Mouse (Mus musculus) lung, embryonic 14.5 days (tissue): Measurements from ENCODE around the gene Rarres1. TPM values are rescaled to one million over a fixed set of nuclear protein-coding genes. Genes with fewer than 3 reads are reported as not detected.

Experiments used
- ATAC-seq: fragments of 200-750 bp; cut with Nextera tagmentation; 2 replicates; pipeline ENCODE4 v1.8.0; 2017; ENCODE audit warnings: mild to moderate bottlenecking, moderate TSS enrichment, moderate library complexity; ENCODE audit not compliant: insufficient read depth
- DNase-seq: peaks from one replicate; pipeline ENCODE4 v3.0.0-alpha.2; 2015
- H3K27ac ChIP-seq: fragments of 300-500 bp; sonication (generic); 2 replicates; pipeline ENCODE4 v1.5.1; 2014; ENCODE audit warnings: low read depth, mild to moderate bottlenecking, moderate library complexity
- H3K27me3 ChIP-seq: fragments of 300-500 bp; sonication (generic); 2 replicates; pipeline ENCODE4 v1.6.1; 2014; ENCODE audit warnings: low read length, control low read depth; ENCODE audit not compliant: insufficient read depth
- H3K36me3 ChIP-seq: fragments of 300-500 bp; sonication (generic); 2 replicates; pipeline ENCODE4 v1.6.1; 2014; ENCODE audit warnings: control low read depth; ENCODE audit not compliant: insufficient read depth
- H3K4me1 ChIP-seq: fragments of 300-500 bp; sonication (generic); 2 replicates; pipeline ENCODE4 v1.6.1; 2014; ENCODE audit warnings: antibody characterized with exemption, control low read depth; ENCODE audit not compliant: insufficient read depth
- H3K4me2 ChIP-seq: fragments of 300-500 bp; sonication (generic); 2 replicates; pipeline ENCODE4 v1.6.1; 2014; ENCODE audit warnings: mild to moderate bottlenecking
- H3K4me3 ChIP-seq: fragments of 300-500 bp; sonication (generic); 2 replicates; pipeline ENCODE4 v1.5.1; 2014; ENCODE audit warnings: low read depth, low read length
- H3K9ac ChIP-seq: fragments of 300-500 bp; sonication (generic); 2 replicates; pipeline ENCODE4 v1.6.1; 2014
- H3K9me3 ChIP-seq: fragments of 300-500 bp; sonication (generic); 2 replicates; pipeline ENCODE4 v1.6.1; 2016; ENCODE audit warnings: low read depth, low read length, control low read depth
- CTCF ChIP-seq: IDR thresholded peaks from 2 replicates; pipeline ENCODE4 v1.5.1; 2016; ENCODE audit warnings: antibody characterized with exemption, low read depth
- WGBS: fragments of 180-500 bp; shearing (Covaris S2); extraction: QIAGEN DNeasy Blood & Tissue Kit; methylation state at CpG from one replicate; pipeline ENCODE4 v1.1.7; 2014; 5-methylcytosine and 5-hydroxymethylcytosine counted together
- polyA plus RNA-seq: library from polyadenylated mRNA; unstranded; fragments of >200 nt; fragmentation: Nextera tagmentation; extraction: Ambion mirVana; gene quantifications from 2 replicates; pipeline ENCODE4 v1.2.1, GENCODE M21; 2014

The Rarres1 gene
- polyA plus RNA-seq, 1 experiment from 2014 or later = 5.1 TPM

- H3K4me3 ChIP-seq = no peak overlapping the region
- no peak overlapping the region for H3K4me2 ChIP-seq
- 63% methylated on average over 4 of the region's 4 CpGs for WGBS
- TF ChIP-seq CTCF = no peak
- H3K4me1 ChIP-seq = no peaks in the 10 kb centered on the region
- H3K9me3 ChIP-seq = no peaks in the 10 kb centered on the region
- H3K27me3 ChIP-seq = no peaks in the 10 kb centered on the region
- ATAC-seq (no peak; the same call in 1 of the 2 replicates), DNase-seq (no peak)
- no peak overlapping the region for H3K9ac ChIP-seq
- H3K27ac ChIP-seq = no peak overlapping the region
- peaks cover 42% of the 10 kb centered on the region for H3K36me3 ChIP-seq
These were observed 43.8 kb downstream of the Rarres1 start for GRCm38 (mm10) chr3:67471408-67472127.

- DNase-seq = no peak
- Histone ChIP-seq H3K27me3 (no peaks in the 10 kb centered on the region), H3K9ac (no peak overlapping the region), H3K36me3 (peaks cover 22% of the 10 kb centered on the region), H3K27ac (no peak overlapping the region), H3K9me3 (no peaks in the 10 kb centered on the region), H3K4me3 (no peak overlapping the region), H3K4me2 (no peak overlapping the region), H3K4me1 (no peaks in the 10 kb centered on the region)
- ATAC-seq = no peak
- WGBS = 88% methylated on average over 2 of the region's 2 CpGs
- no peak for TF ChIP-seq CTCF
These were observed 48.0 kb downstream of the Rarres1 start for GRCm38 (mm10) chr3:67467281-67467680.

- Histone ChIP-seq H3K9me3 (no peaks in the 10 kb centered on the region), H3K4me2 (no peak overlapping the region), H3K4me3 (no peak overlapping the region), H3K36me3 (peaks cover 18% of the 10 kb centered on the region), H3K27me3 (no peaks in the 10 kb centered on the region), H3K27ac (no peak overlapping the region), H3K4me1 (no peaks in the 10 kb centered on the region), H3K9ac (no peak overlapping the region)
- TF ChIP-seq CTCF = no peak
- ATAC-seq (no peak), DNase-seq (no peak)
- 90% methylated on average over 5 of the region's 5 CpGs for WGBS
These were observed 48.7 kb downstream of the Rarres1 start for GRCm38 (mm10) chr3:67466576-67466975.

- Histone ChIP-seq H3K4me1 (no peaks in the 10 kb centered on the region), H3K27ac (peak within 1 kb of the TSS; percentile 89), H3K4me2 (peak within 1 kb of the TSS; percentile 79), H3K9me3 (no peaks in the 10 kb centered on the region), H3K9ac (peak within 1 kb of the TSS; percentile 62), H3K4me3 (peak within 1 kb of the TSS; percentile 53), H3K36me3 (peaks cover 28% of the 10 kb centered on the region), H3K27me3 (no peaks in the 10 kb centered on the region)
- DNase-seq (peak; percentile 82), ATAC-seq (peak; percentile 91)
- WGBS = under 1% methylated on average over 43 of the region's 43 CpGs
- peak; percentile 66 for TF ChIP-seq CTCF
These were observed 51.6 kb downstream of the Rarres1 start, which contains the start of gene Lxn for GRCm38 (mm10) chr3:67463450-67464372. Lxn (minus strand) TSS chr3:67463926.

DNA sequence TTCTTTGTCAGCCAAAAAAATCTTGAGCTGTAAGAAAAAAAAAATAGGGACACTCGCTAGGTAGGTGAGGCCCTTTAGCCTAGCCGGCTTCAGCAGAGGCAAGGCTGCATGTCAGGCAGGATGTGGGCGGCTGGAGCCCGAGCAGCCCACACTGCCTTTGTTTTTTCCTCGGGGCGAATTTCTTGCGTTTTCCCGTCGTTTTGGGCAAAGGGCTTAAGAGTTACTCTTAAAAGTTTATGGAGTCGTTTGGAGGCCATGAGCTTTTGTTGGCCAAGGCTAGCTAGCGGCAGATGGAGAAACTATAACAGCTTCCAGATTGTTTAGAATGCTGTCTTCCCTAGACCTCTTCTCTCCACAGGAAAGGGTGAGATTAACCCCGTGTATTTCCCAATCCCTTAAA, 52.3 kb downstream of the Rarres1 start:
- WGBS = under 1% methylated on average over 12 of the region's 12 CpGs
- H3K9me3 ChIP-seq = no peaks in the 10 kb centered on the region
- H3K27ac ChIP-seq = peak overlapping the region; percentile 89
- peak overlapping the region; percentile 53 for H3K4me3 ChIP-seq
- no peak for TF ChIP-seq CTCF
- no peaks in the 10 kb centered on the region for H3K4me1 ChIP-seq
- ATAC-seq (peak; percentile 74), DNase-seq (peak; percentile 64)
- no peaks in the 10 kb centered on the region for H3K27me3 ChIP-seq
- peak overlapping the region; percentile 62 for H3K9ac ChIP-seq
- peaks cover 29% of the 10 kb centered on the region for H3K36me3 ChIP-seq
- H3K4me2 ChIP-seq = peak overlapping the region; percentile 79

GRCm38 (mm10) chr3:67462578-67462977, 52.7 kb downstream of the Rarres1 start:
- 14% methylated on average over 10 of the region's 10 CpGs for WGBS
- no peak overlapping the region for H3K27ac ChIP-seq

DNA sequence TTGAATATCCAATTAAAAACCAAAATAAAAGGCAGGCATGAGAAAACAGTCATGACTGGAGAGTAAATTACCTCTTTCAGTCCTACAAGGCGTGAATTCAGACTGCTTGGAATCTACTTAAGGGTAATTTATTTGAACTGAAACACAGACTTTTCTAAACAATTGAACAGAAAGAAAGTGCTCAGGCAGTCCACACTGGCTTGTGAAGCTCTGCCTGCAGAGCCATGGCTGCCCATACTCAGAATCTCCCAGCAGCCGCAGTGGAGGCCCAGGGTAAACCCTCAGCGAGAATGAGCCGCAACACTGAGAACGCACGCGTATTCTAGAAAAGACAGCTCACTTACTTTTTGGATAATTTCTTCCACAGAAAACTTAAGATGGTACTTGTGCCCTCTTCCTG, 53.3 kb downstream of the Rarres1 start:
- Histone ChIP-seq H3K36me3 (peaks cover 32% of the 10 kb centered on the region), H3K4me3 (peak overlapping the region; percentile 53; the same call in 1 of the 2 replicates), H3K4me2 (peak overlapping the region; percentile 79), H3K9ac (no peak overlapping the region), H3K27ac (no peak overlapping the region), H3K9me3 (no peaks in the 10 kb centered on the region), H3K27me3 (no peaks in the 10 kb centered on the region), H3K4me1 (no peaks in the 10 kb centered on the region)
- 62% methylated on average over 7 of the region's 7 CpGs for WGBS
- no peak for ATAC-seq
- DNase-seq = peak; percentile 17
- TF ChIP-seq CTCF = no peak

More at GRCm38 (mm10) chr3:67462578-67462977, 52.7 kb downstream of the Rarres1 start:
- Histone ChIP-seq H3K4me3 (peak overlapping the region; percentile 53), H3K4me1 (no peaks in the 10 kb centered on the region), H3K27me3 (no peaks in the 10 kb centered on the region), H3K9me3 (no peaks in the 10 kb centered on the region), H3K36me3 (peaks cover 28% of the 10 kb centered on the region), H3K4me2 (peak overlapping the region; percentile 79), H3K9ac (peak overlapping the region; percentile 62)
- no peak for TF ChIP-seq CTCF
- DNase-seq (peak; percentile 82), ATAC-seq (peak; percentile 66)
